Comparison of ENCODE assay signal across 8 mouse cellular contexts in the genomic region with DNA sequence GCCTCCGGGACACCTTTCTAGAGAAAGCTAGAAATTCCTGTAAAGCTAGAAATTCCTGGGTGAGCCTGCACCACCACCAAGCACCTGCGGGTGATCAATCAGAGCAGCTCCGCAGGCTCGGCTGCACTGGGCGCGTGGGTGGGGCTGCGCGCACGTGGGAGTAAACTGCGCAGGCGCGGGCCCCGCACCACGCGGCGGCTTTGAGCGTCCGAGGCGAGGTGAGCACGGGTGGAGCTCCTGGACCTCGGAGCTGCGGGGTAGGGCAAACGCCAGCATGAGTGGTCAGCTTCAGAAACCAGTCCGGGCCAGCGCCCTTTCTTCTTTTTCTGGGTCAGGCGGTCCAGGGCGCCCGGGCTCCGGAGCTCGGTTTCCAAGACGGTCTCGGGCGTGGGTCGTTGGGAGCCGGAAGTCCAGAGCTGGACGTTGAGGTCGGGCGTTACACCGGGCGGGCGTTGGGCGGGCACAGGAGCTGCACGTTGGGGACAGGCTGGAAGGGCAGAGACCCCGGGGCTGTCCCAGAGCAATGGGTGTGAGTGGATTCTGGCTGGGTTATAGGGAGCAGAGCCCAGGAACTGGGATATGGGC. TPM values are rescaled to one million over a fixed set of nuclear protein-coding genes. Genes with fewer than 3 reads are reported as not detected.
A peak's percentile ranks its signal among the peaks of the same experiment; 100 is the strongest.
DNase-seq lines count a peak whose midpoint lies in the region; ATAC-seq and TF ChIP-seq lines count a peak whose summit lies in the region.

A gene (plus strand): TSS at position 163 of the 585 bp plus-strand sequence.

- no peak for ATAC-seq in kidney, postnatal 0 days (replicated peaks; ENCODE audit: low FRiP score, low read depth)
- no peak for ATAC-seq in embryonic facial prominence, embryonic 11.5 days (replicated peaks; ENCODE audit: insufficient number of reproducible peaks, low FRiP score, low TSS enrichment, low read depth)
- no peak for ATAC-seq in hindbrain, embryonic 12.5 days (ENCODE audit: low FRiP score)

- no peak for TF ChIP-seq CTCF in kidney, postnatal 0 days (IDR thresholded peaks at IDR 0.05; ENCODE audit: low read depth)

- H3K4me2 ChIP-seq in kidney, postnatal 0 days (ENCODE audit: low read length) = peak within 1 kb of the TSS; percentile 13; the same call in 1 of the 2 replicates
- H3K4me2 ChIP-seq in embryonic facial prominence, embryonic 11.5 days (ENCODE audit: low read depth, low read length) = peak within 1 kb of the TSS; percentile 23; the same call in 1 of the 2 replicates
- peak within 1 kb of the TSS; percentile 39 for H3K4me2 ChIP-seq in hindbrain, embryonic 12.5 days (replicated peaks)

- H3K27ac ChIP-seq in kidney, postnatal 0 days = no peak within 1 kb of the TSS
- H3K27ac ChIP-seq in embryonic facial prominence, embryonic 11.5 days (replicated peaks; ENCODE audit: low read depth, low read length) = no peak within 1 kb of the TSS
- no peak within 1 kb of the TSS for H3K27ac ChIP-seq in hindbrain, embryonic 12.5 days

- DNase-seq in kidney, postnatal 0 days (ENCODE audit: low spot score) = no peak
- DNase-seq in kidney, postnatal 25 days = no peak
- peak; percentile 21 for DNase-seq in embryonic facial prominence, embryonic 11.5 days (ENCODE audit: low spot score)
- peak; percentile 21 for DNase-seq in neural tube, embryonic 10.5 days (ENCODE audit: extremely low spot score, low spot score)
- DNase-seq in left cerebral cortex, postnatal 25 days (ENCODE audit: low spot score in 2 of 2) = no peak
- DNase-seq in right cerebral cortex, adult 18-20 months = no peak
- no peak for DNase-seq in layer of hippocampus, postnatal 36 days

- 59% methylated on average over 43 of the region's 44 CpGs for WGBS in kidney, postnatal 0 days
- 58% methylated on average over 44 of the region's 44 CpGs for WGBS in embryonic facial prominence, embryonic 11.5 days
- 63% methylated on average over 44 of the region's 44 CpGs for WGBS in hindbrain, embryonic 12.5 days

- H3K9ac ChIP-seq in kidney, postnatal 0 days (ENCODE audit: low read depth, low read length) = no peak within 1 kb of the TSS
- no peak within 1 kb of the TSS for H3K9ac ChIP-seq in embryonic facial prominence, embryonic 11.5 days (replicated peaks; ENCODE audit: low read length)
- no peak within 1 kb of the TSS for H3K9ac ChIP-seq in hindbrain, embryonic 12.5 days

- no peaks in the 10 kb centered on the region for H3K36me3 ChIP-seq in kidney, postnatal 0 days (ENCODE audit: insufficient read depth, low read length)
- no peaks in the 10 kb centered on the region for H3K36me3 ChIP-seq in embryonic facial prominence, embryonic 11.5 days (replicated peaks; ENCODE audit: control insufficient read depth, insufficient read depth, low read depth, low read length)
- H3K36me3 ChIP-seq in hindbrain, embryonic 12.5 days = no peaks in the 10 kb centered on the region

- no peaks in the 10 kb centered on the region for H3K9me3 ChIP-seq in kidney, postnatal 0 days (replicated peaks; ENCODE audit: low read length)
- H3K9me3 ChIP-seq in embryonic facial prominence, embryonic 11.5 days (replicated peaks; ENCODE audit: control insufficient read depth, low read length) = no peaks in the 10 kb centered on the region
- H3K9me3 ChIP-seq in hindbrain, embryonic 12.5 days (replicated peaks) = no peaks in the 10 kb centered on the region

- no peak within 1 kb of the TSS for H3K4me3 ChIP-seq in kidney, postnatal 0 days (replicated peaks; ENCODE audit: low read depth, low read length)
- no peak within 1 kb of the TSS for H3K4me3 ChIP-seq in embryonic facial prominence, embryonic 11.5 days (ENCODE audit: low read depth, low read length)
- H3K4me3 ChIP-seq in hindbrain, embryonic 12.5 days = peak within 1 kb of the TSS; percentile 14

- intact Hi-C loops in left cerebral cortex, postnatal 25 days (cut with DNase I) = loop anchor here (10.0 kb wide), 1 partner anchor 179 kb away; a partner anchor contains a TSS

- no peaks in the 10 kb centered on the region; the same call in 1 of the 2 replicates for H3K4me1 ChIP-seq in kidney, postnatal 0 days (replicated peaks; ENCODE audit: insufficient read depth, low read length)
- H3K4me1 ChIP-seq in embryonic facial prominence, embryonic 11.5 days (ENCODE audit: control insufficient read depth, insufficient read depth, low read length) = no peaks in the 10 kb centered on the region
- peaks cover 7% of the 10 kb centered on the region; the same call in 1 of the 2 replicates for H3K4me1 ChIP-seq in hindbrain, embryonic 12.5 days

- H3K27me3 ChIP-seq in kidney, postnatal 0 days (ENCODE audit: insufficient read depth, low read length) = no peaks in the 10 kb centered on the region
- no peaks in the 10 kb centered on the region for H3K27me3 ChIP-seq in embryonic facial prominence, embryonic 11.5 days (ENCODE audit: control insufficient read depth, insufficient read depth, low read length)
- H3K27me3 ChIP-seq in hindbrain, embryonic 12.5 days = no peaks in the 10 kb centered on the region; the same call in 1 of the 2 replicates

RNA-seq across cellular contexts. Expression of the gene that starts here (rescaled TPM):
- polyA plus RNA-seq in kidney, postnatal 0 days (2015; fragmentation: Nextera tagmentation; extraction: Ambion mirVana) = 0.48 and 0.58 TPM in 2 replicates
- 0.93 and 0.98 TPM in 2 replicates for polyA plus RNA-seq in embryonic facial prominence, embryonic 11.5 days (2014; fragmentation: Nextera tagmentation; extraction: Ambion mirVana)
- 1.0 and 1.5 TPM in 2 replicates for polyA plus RNA-seq in hindbrain, embryonic 12.5 days (2016; fragmentation: Nextera tagmentation; extraction: Ambion mirVana)
- total RNA-seq in left cerebral cortex, postnatal 25 days (2021) = under 1 TPM; 0.25 to 0.39 TPM
- under 1 TPM; 0.20 to 0.51 TPM for total RNA-seq in layer of hippocampus, postnatal 36 days (2021)

Comparison
In these comparisons a context has a peak if more than half of its experiments do, and no peak if none do; other contexts are left out.
1. Peak in DNase-seq and H3K4me2 ChIP-seq in embryonic facial prominence, embryonic 11.5 days; RNA of the gene not detected or under 1 TPM.